Mouse (Mus musculus) thymus, adult 2 months (tissue): ENCODE data around the gene Dnajb8. TPM values are rescaled to one million over a fixed set of nuclear protein-coding genes. Genes with fewer than 3 reads are reported as not detected.

Experiments used
- DNase-seq: peaks from one replicate; pipeline ENCODE4 v3.0.0; 2021
- H3K27ac ChIP-seq: fragments of 200-500 bp; 2 replicates; pipeline ENCODE4 v1.5.1; 2012; ENCODE audit warnings: low read length, control low read depth; ENCODE audit not compliant: control insufficient read depth, insufficient read depth
- H3K27me3 ChIP-seq: fragments of 200-500 bp; 2 replicates; pipeline ENCODE4 v1.6.1; 2012; ENCODE audit warnings: mild to moderate bottlenecking, low read length, moderate library complexity, mixed read lengths; ENCODE audit not compliant: control insufficient read depth, insufficient read depth
- H3K36me3 ChIP-seq: fragments of 200-500 bp; 2 replicates; pipeline ENCODE4 v1.6.1; 2012; ENCODE audit warnings: mild to moderate bottlenecking, low read length, moderate library complexity; ENCODE audit not compliant: control insufficient read depth, insufficient read depth
- H3K4me1 ChIP-seq: fragments of 200-500 bp; replicated peaks from 2 replicates; pipeline ENCODE4 v1.6.1; 2012; ENCODE audit warnings: low read length; ENCODE audit not compliant: control insufficient read depth, insufficient read depth
- H3K4me3 ChIP-seq: fragments of 200-500 bp; 2 replicates; pipeline ENCODE4 v1.5.1; 2012; ENCODE audit warnings: mild to moderate bottlenecking, low read length, control low read depth, moderate library complexity; ENCODE audit not compliant: control insufficient read depth, insufficient read depth
- CTCF ChIP-seq: fragments of 200-500 bp; IDR thresholded peaks from 2 replicates; pipeline ENCODE4 v1.5.1; 2012; ENCODE audit warnings: mild to moderate bottlenecking, control low read depth, low read length, moderate library complexity, borderline replicate concordance; ENCODE audit not compliant: control insufficient read depth, poor library complexity, insufficient read depth; ENCODE audit errors: extremely low read depth
- POLR2A ChIP-seq: fragments of 200-500 bp; IDR thresholded peaks from 2 replicates; pipeline ENCODE4 v1.6.1; 2012; ENCODE audit warnings: mild to moderate bottlenecking, low read length, control low read depth, moderate library complexity; ENCODE audit not compliant: control insufficient read depth, poor library complexity, insufficient read depth; ENCODE audit errors: extremely low read depth
- WGBS: fragments of 180-500 bp; shearing (Covaris S2); methylation state at CpG from one replicate; pipeline ENCODE4 v1.1.7; 2018; 5-methylcytosine and 5-hydroxymethylcytosine counted together
- polyA plus RNA-seq: library from polyadenylated mRNA; depleted of rRNA; stranded (reverse); fragments of >200 nt; gene quantifications from 2 replicates; pipeline ENCODE4 v1.2.3, GENCODE M21; 2012

Gene Dnajb8
- polyA plus RNA-seq, 1 experiment = not detected

DNA sequence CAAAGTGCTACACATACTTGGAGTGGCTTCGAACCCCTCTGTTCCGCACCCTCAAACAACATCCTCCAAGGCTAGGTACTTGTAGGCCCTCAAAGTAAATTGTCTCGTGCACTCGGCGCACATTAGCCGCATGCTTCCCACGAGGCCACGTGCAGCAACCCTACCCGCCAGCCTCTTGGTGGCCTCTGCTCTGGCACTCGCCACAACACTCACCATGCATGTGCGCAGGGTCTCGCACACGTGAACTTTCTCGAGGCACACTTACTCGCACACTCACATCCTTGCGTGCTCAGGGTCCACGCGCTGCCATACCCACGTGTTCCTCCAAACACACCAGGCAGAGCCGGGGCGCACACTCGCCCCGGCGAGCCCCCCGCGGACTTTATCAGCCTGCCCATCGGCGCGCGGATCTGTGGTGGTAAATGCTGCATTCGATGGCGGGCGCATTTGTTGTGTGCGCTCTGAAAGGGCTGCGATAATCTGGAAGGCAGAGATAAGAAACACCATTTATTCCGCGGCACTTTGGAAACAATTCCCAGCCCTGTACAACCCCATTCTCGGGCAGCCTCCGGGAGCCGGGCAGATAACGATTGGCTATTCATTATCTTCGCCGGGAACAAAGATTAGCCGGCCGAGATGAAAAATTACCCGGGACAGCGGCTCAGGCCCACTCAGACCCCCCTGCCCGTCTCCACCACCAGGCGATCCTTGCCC is 31.6 kb upstream of the Dnajb8 start:
- no peak overlapping the region for H3K4me3 ChIP-seq
- H3K27me3 ChIP-seq = peaks cover 10% of the 10 kb centered on the region
- no peak overlapping the region for H3K27ac ChIP-seq
- H3K4me1 ChIP-seq = no peaks in the 10 kb centered on the region; the same call in 1 of the 2 replicates
- no peak for DNase-seq
- no peaks in the 10 kb centered on the region for H3K36me3 ChIP-seq
- no peak for TF ChIP-seq CTCF
- TF ChIP-seq POLR2A = no peak
- 86% methylated on average over 49 of the region's 49 CpGs for WGBS

- WGBS = 93% methylated on average over 6 of the region's 6 CpGs
- Histone ChIP-seq H3K36me3 (no peaks in the 10 kb centered on the region), H3K27ac (no peak overlapping the region), H3K4me1 (no peaks in the 10 kb centered on the region; the same call in 1 of the 2 replicates), H3K4me3 (no peak overlapping the region), H3K27me3 (peaks cover 10% of the 10 kb centered on the region)
- no peak for DNase-seq
- no peak for TF ChIP-seq POLR2A
Measured at GRCm38 (mm10) chr6:88191024-88191365, 31.1 kb upstream of the Dnajb8 start.

DNA sequence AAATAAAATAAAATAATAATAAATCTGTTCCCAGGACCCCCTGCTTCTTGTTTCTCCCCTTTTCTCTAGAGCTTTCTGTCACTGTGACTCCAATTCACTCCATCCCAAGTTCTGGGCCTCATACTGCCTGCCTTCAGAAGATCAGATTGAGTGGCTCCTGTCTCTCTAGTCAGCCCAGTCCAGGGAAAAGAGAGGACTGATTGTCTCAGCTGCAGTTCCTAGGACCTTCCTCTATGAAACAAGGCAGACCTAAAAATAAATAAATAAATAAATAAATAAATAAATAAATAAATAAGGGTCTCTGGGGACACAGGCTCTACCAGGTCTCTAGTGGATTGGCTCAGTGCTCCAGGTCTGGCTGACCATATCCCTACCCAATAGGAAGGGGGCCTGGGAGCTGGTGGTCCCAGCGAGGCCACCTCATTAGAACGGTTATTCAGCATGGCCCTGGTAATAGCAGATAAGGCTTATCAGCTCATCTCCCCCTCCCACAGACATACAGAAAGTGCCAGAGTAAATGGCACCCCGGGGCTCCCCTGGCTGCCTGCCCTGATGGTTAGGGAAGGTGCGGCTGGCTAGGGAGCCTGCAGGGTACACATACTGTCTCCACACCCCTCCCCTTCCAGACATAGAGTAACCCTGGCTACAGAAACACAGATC is 30.5 kb upstream of the Dnajb8 start:
- Histone ChIP-seq H3K4me1 (no peaks in the 10 kb centered on the region; the same call in 1 of the 2 replicates), H3K36me3 (no peaks in the 10 kb centered on the region), H3K4me3 (no peak overlapping the region), H3K27me3 (peaks cover 10% of the 10 kb centered on the region), H3K27ac (no peak overlapping the region)
- TF ChIP-seq CTCF (no peak), POLR2A (no peak)
- no peak for DNase-seq
- WGBS = 82% methylated on average over 4 of the region's 4 CpGs

DNA sequence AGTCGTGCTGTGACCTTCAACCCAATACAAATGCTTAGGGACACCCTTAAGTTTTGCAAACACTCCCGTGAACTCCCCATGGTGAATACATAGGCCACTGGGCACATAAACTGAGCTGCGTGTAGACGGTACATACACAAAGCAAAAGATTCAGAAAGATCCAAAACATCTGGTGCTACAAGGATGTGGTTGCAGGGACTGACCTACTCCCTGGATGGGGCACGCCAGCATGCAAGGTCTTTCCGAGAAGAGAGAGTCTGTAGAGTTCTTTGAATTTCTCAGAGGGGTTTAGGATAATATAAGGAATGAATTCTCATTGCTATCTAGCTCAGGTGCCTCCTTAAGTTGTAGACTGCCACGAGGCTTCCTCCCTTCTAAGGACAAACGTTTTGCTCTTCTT is 29.3 kb upstream of the Dnajb8 start:
- WGBS = 47% methylated on average over 8 of the region's 8 CpGs
- peaks cover 14% of the 10 kb centered on the region for H3K27me3 ChIP-seq

GRCm38 (mm10) chr6:88193433-88194052 is 28.5 kb upstream of the Dnajb8 start, which contains the start of gene Gata2:
Gene Gata2 (plus strand): TSS chr6:88193891.
- peaks cover 14% of the 10 kb centered on the region for H3K27me3 ChIP-seq
- no peak within 1 kb of the TSS for H3K27ac ChIP-seq
- H3K4me1 ChIP-seq = no peaks in the 10 kb centered on the region; the same call in 1 of the 2 replicates
- no peaks in the 10 kb centered on the region for H3K36me3 ChIP-seq
- H3K4me3 ChIP-seq = no peak within 1 kb of the TSS
- WGBS = 6% methylated on average over 57 of the region's 57 CpGs
- TF ChIP-seq POLR2A (no peak), CTCF (no peak)
- no peak for DNase-seq

More for the DNA sequence above, 29.3 kb upstream of the Dnajb8 start:
- H3K4me3 ChIP-seq = no peak overlapping the region
- no peak for DNase-seq
- TF ChIP-seq CTCF (no peak), POLR2A (no peak)
- no peaks in the 10 kb centered on the region; the same call in 1 of the 2 replicates for H3K4me1 ChIP-seq
- no peak overlapping the region for H3K27ac ChIP-seq
- H3K36me3 ChIP-seq = no peaks in the 10 kb centered on the region

DNA sequence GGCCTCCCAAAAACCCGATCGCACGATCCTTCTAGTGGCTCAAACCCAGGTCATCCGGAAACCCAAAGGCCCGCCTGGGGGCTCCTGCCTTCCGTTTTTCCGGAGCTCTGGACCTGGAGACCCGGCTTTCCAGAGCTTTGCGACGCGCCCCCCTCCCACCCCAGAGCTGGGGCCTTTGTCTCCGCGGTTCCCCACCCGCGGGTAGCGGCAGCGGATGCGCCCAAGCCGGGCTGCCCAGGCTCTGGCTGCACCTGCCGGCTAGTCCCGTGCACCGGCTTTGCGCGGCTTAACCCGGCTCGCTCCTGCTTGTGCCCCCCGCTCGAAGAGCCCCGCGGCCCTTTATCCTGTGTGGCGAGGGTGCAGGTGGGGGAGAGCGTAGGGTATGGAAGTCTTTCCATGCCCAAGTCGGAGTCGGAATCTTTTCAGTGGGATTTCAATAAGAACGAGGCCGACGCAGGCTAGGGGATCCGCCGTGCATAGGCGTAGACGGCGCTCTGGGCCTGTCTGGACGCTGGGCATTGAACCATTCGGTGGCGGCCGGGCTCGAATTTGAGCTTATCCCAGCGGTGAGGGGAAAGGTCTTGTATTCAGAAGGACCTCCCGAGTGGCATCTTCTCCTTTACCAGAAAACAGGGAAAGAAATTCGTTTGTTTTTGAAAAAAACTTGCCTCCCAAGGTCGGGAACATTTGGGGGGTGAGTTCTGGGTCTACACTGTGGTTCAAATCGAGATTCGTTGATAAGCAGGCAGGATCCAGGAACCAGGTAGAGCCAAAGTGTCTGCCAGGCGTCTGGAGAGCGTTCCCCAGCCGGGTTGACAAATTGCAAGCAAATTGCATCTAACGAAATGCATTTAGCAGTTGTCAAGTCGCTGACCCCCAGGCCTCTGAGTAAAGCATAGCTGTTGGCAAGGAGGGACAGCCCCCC is 27.8 kb upstream of the Dnajb8 start:
- Histone ChIP-seq H3K36me3 (no peaks in the 10 kb centered on the region), H3K4me1 (peaks cover 1% of the 10 kb centered on the region; the same call in 1 of the 2 replicates), H3K27me3 (peaks cover 17% of the 10 kb centered on the region), H3K4me3 (no peak overlapping the region), H3K27ac (no peak overlapping the region)
- WGBS = 16% methylated on average over 58 of the region's 58 CpGs
- peak; percentile 19 for DNase-seq
- no peak for TF ChIP-seq CTCF
- TF ChIP-seq POLR2A = no peak
